Mouse (Mus musculus) stomach, postnatal 0 days (tissue): Measurements from ENCODE around the gene Erbin.

Source experiments
- CTCF ChIP-seq: IDR thresholded peaks from 2 replicates; pipeline ENCODE4 v1.5.1; 2016; ENCODE audit warnings: antibody characterized with exemption, low read depth, mild to moderate bottlenecking, moderate library complexity
- EP300 ChIP-seq: optimal IDR thresholded peaks from 2 replicates; pipeline ENCODE3; 2016; ENCODE audit warnings: antibody characterized with exemption

GRCm38 (mm10) chr13:103914114-103914736, 6.1 kb downstream of the Erbin start:
- TF ChIP-seq CTCF (no peak), EP300 (no peak)
